Mouse (Mus musculus) lung, postnatal 14 days (tissue): ENCODE data around the gene Galnt10.
A peak's percentile ranks its signal among the peaks of the same experiment; 100 is the strongest.

Experiments used
- DNase-seq: peaks from one replicate; pipeline ENCODE4 v3.0.0; 2021

The Galnt10 gene

GRCm38 (mm10) chr11:57645018-57645559, at the start of gene Galnt10:
Gene Galnt10 (plus strand): TSS chr11:57645442.
- DNase-seq = peak; percentile 86

GRCm38 (mm10) chr11:57595899-57596298, 49.3 kb upstream of the Galnt10 start:
- DNase-seq = no peak

- DNase-seq = no peak
Measured at GRCm38 (mm10) chr11:57598161-57598560, 47.1 kb upstream of the Galnt10 start.

GRCm38 (mm10) chr11:57599304-57599703, 45.9 kb upstream of the Galnt10 start:
- no peak for DNase-seq

GRCm38 (mm10) chr11:57600113-57600512, 45.1 kb upstream of the Galnt10 start:
- no peak for DNase-seq

GRCm38 (mm10) chr11:57600621-57601121, 44.6 kb upstream of the Galnt10 start:
- DNase-seq = no peak

GRCm38 (mm10) chr11:57601806-57602455, 43.3 kb upstream of the Galnt10 start:
- DNase-seq = no peak

- DNase-seq = no peak
Measured at GRCm38 (mm10) chr11:57605086-57605485, 40.2 kb upstream of the Galnt10 start.

GRCm38 (mm10) chr11:57605660-57606059, 39.6 kb upstream of the Galnt10 start:
- DNase-seq = no peak

- DNase-seq = no peak
Measured at GRCm38 (mm10) chr11:57614502-57614901, 30.7 kb upstream of the Galnt10 start.

- no peak for DNase-seq
Measured at GRCm38 (mm10) chr11:57615286-57615685, 30.0 kb upstream of the Galnt10 start.

GRCm38 (mm10) chr11:57615871-57616270, 29.4 kb upstream of the Galnt10 start:
- DNase-seq = no peak

GRCm38 (mm10) chr11:57617526-57618264, 27.5 kb upstream of the Galnt10 start:
- DNase-seq = peak; percentile 68

- no peak for DNase-seq
Measured at GRCm38 (mm10) chr11:57621472-57621871, 23.8 kb upstream of the Galnt10 start.

GRCm38 (mm10) chr11:57621876-57622275, 23.4 kb upstream of the Galnt10 start:
- no peak for DNase-seq

- DNase-seq = no peak
Measured at GRCm38 (mm10) chr11:57624490-57624893, 20.8 kb upstream of the Galnt10 start.

- no peak for DNase-seq
Measured at GRCm38 (mm10) chr11:57625465-57625864, 19.8 kb upstream of the Galnt10 start.

GRCm38 (mm10) chr11:57627086-57627735, 18.0 kb upstream of the Galnt10 start:
- DNase-seq = peak; percentile 60

GRCm38 (mm10) chr11:57631805-57632485, 13.3 kb upstream of the Galnt10 start:
- no peak for DNase-seq

- DNase-seq = no peak
Measured at GRCm38 (mm10) chr11:57633006-57633405, 12.2 kb upstream of the Galnt10 start.

- DNase-seq = no peak
Measured at GRCm38 (mm10) chr11:57633975-57634585, 11.2 kb upstream of the Galnt10 start.

GRCm38 (mm10) chr11:57635148-57635547, 10.1 kb upstream of the Galnt10 start:
- no peak for DNase-seq
